Mouse (Mus musculus) macrophage (primary cell): Measurements from ENCODE around the gene Mrpl54. TPM values are rescaled to one million over a fixed set of nuclear protein-coding genes. Genes with fewer than 3 reads are reported as not detected.

Source experiments
- H3K27ac ChIP-seq: fragments of 350-480 bp; formaldehyde crosslinking; 2 replicates; pipeline ENCODE4 v1.9.0; 2021
- H3K36me3 ChIP-seq: fragments of 350-480 bp; formaldehyde crosslinking; 2 replicates; pipeline ENCODE4 v1.9.0; 2021; ENCODE audit errors: inconsistent target
- H3K4me3 ChIP-seq: fragments of 350-480 bp; formaldehyde crosslinking; 2 replicates; pipeline ENCODE4 v1.9.0; 2021; ENCODE audit errors: inconsistent target
- H3K79me2 ChIP-seq: fragments of 350-480 bp; formaldehyde crosslinking; 2 replicates; pipeline ENCODE4 v1.9.0; 2021; ENCODE audit errors: inconsistent target
- WGBS: methylation state at CpG from one replicate; pipeline ENCODE4 v1.1.7; 2026; ENCODE audit warnings: inconsistent platforms; ENCODE audit not compliant: missing documents; 5-methylcytosine and 5-hydroxymethylcytosine counted together
- polyA plus RNA-seq: library from polyadenylated mRNA; stranded (reverse); fragments of 250-400 nt; gene quantifications from 3 replicates; pipeline ENCODE4 v1.2.4, GENCODE M21; 2018; ENCODE audit warnings: inconsistent platforms
- total RNA-seq, 78 experiments: library from RNA; depleted of rRNA; stranded (reverse); fragments of 250-400 nt; gene quantifications; 1 replicate in 9 of 78; 2 replicates in 24 of 78; 3 replicates in 43 of 78; 4 replicates in 2 of 78; pipeline ENCODE4 v1.2.4; 2018; ENCODE audit warnings: inconsistent platforms in 56 of 78

The Mrpl54 gene
- 10 to 100 TPM in 19 of 26 experiments, 1 to 10 TPM in 7; 6.0 to 21.6 (median 12.7) TPM for total RNA-seq (2018; cell fraction: chromatin; rRNA removed)
- total RNA-seq (2018; cell fraction: cytosol; rRNA removed): 100 to 1,000 TPM in 1 of 26 experiments, 10 to 100 TPM in 25; 68.1 to 101 (median 82.8) TPM
- 10 to 100 TPM; 10.4 to 36.7 (median 20.6) TPM for total RNA-seq (2018; cell fraction: nucleus; rRNA removed)
- 39.4 to 78.9 TPM (median 55.8 TPM) in 3 replicates for polyA plus RNA-seq

DNA sequence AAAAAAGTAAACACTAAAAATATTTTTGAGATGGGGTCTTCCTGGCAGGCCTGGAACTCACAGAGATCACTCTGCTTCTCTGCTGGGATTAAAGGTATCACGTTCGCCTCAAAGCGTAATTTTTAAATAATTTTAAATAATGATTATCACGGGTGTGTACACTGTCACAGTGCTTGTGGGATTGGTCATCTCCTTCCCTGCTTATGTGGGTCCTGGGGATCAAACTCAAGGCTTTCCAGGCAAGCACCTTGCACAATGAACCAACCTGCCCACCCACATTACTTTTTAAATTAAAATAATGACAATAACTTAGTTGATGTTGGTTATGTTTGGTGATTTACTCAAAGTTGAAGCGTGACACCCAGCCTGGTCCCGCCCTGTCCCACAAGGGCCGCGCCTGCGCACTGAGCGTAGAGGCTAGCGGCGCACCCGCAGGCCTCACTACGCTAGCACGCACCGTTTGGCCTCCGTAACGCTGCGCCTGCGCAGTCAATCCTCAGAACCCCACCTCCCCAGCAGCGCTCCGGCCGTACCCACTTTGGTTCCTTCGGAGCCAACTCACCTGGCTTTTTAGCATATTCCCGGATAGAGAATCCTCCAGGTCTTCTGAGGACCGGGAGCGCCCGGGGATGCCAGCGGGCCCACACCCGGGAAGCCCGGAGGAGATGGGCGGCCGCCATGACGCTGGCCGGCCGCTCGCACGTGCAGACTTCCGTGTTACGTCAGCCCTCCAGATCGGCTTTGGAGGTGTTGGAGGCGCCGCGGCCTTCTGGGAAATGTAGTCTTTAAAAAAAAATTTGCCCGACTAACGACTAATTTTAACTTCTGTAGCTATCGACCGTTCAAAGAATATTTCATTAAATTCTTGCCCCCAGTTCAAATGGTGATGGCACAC lies at the start of gene Mrpl54, which contains the start of gene Apba3:
Gene Mrpl54, minus strand, starts transcription at position 724 of the 895 bp plus-strand sequence.
Gene Apba3, plus strand, starts transcription at position 750 of the 895 bp plus-strand sequence.
- H3K36me3 ChIP-seq: 0 out of 2 replicates have a peak, but pooled peaks cover 14% of the 10 kb centered on the region
- peaks cover 27% of the 10 kb centered on the region for H3K79me2 ChIP-seq
- H3K27ac ChIP-seq: peak within 1 kb of the TSS; percentile 81
- under 1% methylated on average over 48 of the region's 48 CpGs for WGBS
- peak within 1 kb of the TSS; percentile 94 for H3K4me3 ChIP-seq

DNA sequence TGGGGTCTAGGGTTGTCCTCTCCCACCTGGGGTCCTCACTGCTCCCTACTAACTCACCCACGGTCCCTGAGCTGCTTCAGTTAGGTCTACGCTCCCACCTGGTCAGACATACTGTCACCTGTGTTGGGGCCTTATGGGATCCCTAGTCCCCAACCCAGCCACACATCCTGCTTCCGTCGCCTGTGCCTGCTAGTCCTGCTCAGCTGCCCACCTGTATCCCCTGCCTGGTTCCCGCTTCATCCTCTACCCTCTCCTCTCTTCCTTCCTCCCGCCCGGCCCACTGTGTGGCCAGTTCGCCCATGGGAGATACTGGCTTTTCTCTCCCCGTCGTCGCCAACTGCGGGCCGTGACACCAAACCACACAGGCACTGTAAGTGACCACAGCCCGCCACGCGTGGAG lies 48.9 kb upstream of the Mrpl54 start:
- H3K79me2 ChIP-seq: no peaks in the 10 kb centered on the region; the same call in 1 of the 2 replicates

DNA sequence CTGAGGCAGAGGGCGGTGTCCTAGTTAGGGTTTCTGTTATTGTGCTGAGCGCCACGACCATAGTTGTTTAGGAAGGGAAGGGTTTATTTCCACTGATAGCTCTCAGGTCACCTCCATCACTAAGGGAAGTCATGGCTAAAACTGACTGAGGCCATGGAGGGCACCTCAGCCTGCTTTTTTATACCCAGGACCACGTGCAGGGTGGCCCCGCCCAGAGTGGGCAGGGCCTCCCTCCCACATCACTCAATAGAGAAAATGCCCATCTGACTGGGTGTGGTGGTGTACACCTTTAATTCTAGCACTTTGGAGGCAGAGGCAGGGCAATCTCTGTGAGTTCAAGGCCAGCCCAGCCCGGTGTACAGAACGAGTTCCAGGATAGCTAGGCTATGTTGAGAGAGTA lies 47.5 kb upstream of the Mrpl54 start:
- WGBS: 81% methylated on average over 7 of the region's 7 CpGs
- H3K27ac ChIP-seq: no peak overlapping the region
- no peaks in the 10 kb centered on the region; the same call in 1 of the 2 replicates for H3K79me2 ChIP-seq
- no peak overlapping the region for H3K4me3 ChIP-seq
- peaks cover 78% of the 10 kb centered on the region for H3K36me3 ChIP-seq

More for the DNA sequence above, 48.9 kb upstream of the Mrpl54 start:
- peaks cover 64% of the 10 kb centered on the region for H3K36me3 ChIP-seq
- no peak overlapping the region for H3K4me3 ChIP-seq
- WGBS: 91% methylated on average over 8 of the region's 16 CpGs
- H3K27ac ChIP-seq: no peak overlapping the region

GRCm38 (mm10) chr10:81313581-81313980 lies 46.8 kb upstream of the Mrpl54 start:
- Histone ChIP-seq H3K36me3 (peaks cover 84% of the 10 kb centered on the region), H3K27ac (no peak overlapping the region), H3K79me2 (no peaks in the 10 kb centered on the region; the same call in 1 of the 2 replicates), H3K4me3 (no peak overlapping the region)
- 97% methylated on average over 13 of the region's 13 CpGs for WGBS

DNA sequence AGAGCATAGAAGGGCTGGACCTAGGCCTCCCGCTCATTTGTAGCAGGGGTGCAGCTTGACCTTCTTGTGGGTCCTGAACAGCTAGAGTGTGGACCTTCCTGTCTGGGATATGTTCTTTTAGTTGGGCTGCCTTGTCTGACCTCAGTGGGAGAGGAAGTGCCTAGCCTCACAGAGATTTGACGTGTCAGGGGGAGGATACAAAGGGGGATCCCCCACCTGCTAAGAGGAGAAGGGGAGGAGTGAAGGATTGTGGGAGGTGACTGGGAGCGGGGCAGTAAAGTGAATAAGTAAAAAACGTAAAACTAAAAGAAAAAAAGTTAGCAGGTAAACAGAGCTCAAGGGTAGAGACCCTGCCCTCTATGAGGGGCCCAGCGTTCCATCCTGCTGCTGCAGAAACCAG lies 42.8 kb upstream of the Mrpl54 start:
- H3K4me3 ChIP-seq: no peak overlapping the region
- WGBS: 79% methylated on average over 5 of the region's 5 CpGs
- peaks cover 93% of the 10 kb centered on the region for H3K36me3 ChIP-seq
- H3K27ac ChIP-seq: no peak overlapping the region
- peaks cover 26% of the 10 kb centered on the region for H3K79me2 ChIP-seq

- Histone ChIP-seq H3K4me3 (no peak overlapping the region), H3K36me3 (peaks cover 70% of the 10 kb centered on the region), H3K27ac (no peak overlapping the region), H3K79me2 (peaks cover 52% of the 10 kb centered on the region)
- 94% methylated on average over 21 of the region's 21 CpGs for WGBS
These were observed 40.3 kb upstream of the Mrpl54 start for GRCm38 (mm10) chr10:81306837-81307682.

- 93% methylated on average over 11 of the region's 12 CpGs for WGBS
- Histone ChIP-seq H3K36me3 (peaks cover 61% of the 10 kb centered on the region), H3K27ac (no peak overlapping the region)
These were observed 39.5 kb upstream of the Mrpl54 start for GRCm38 (mm10) chr10:81306173-81306668.

DNA sequence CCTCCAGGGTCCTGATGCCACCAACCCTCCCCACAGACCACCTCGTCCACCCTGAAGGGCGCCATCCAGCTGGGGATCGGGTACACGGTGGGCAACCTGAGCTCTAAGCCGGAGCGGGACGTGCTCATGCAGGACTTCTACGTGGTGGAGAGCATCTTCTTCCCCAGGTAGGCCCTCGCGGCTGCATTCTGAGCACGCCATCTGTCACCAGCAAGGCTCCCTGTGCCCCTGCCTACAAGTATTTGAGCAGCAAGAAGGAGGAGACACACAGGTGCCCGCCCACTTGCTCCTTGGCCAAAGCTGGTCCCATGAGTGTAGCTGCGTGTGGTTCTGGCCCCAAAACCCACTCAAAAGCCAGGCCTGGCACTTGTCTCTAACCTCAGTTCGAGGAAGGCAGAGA lies 38.9 kb upstream of the Mrpl54 start:
- H3K79me2 ChIP-seq: peaks cover 66% of the 10 kb centered on the region
- 95% methylated on average over 12 of the region's 14 CpGs for WGBS
- H3K36me3 ChIP-seq: peaks cover 56% of the 10 kb centered on the region
- no peak overlapping the region for H3K4me3 ChIP-seq
- H3K27ac ChIP-seq: no peak overlapping the region

More at GRCm38 (mm10) chr10:81306173-81306668, 39.5 kb upstream of the Mrpl54 start:
- Histone ChIP-seq H3K4me3 (no peak overlapping the region), H3K79me2 (peaks cover 60% of the 10 kb centered on the region)

GRCm38 (mm10) chr10:81304597-81305238 lies 38.0 kb upstream of the Mrpl54 start:
- H3K36me3 ChIP-seq: peaks cover 46% of the 10 kb centered on the region

GRCm38 (mm10) chr10:81303761-81304160 lies 37.0 kb upstream of the Mrpl54 start:
- Histone ChIP-seq H3K4me3 (no peak overlapping the region), H3K79me2 (peaks cover 85% of the 10 kb centered on the region), H3K36me3 (peaks cover 37% of the 10 kb centered on the region), H3K27ac (peak overlapping the region; percentile 46)
- 27% methylated on average over 7 of the region's 7 CpGs for WGBS

More at GRCm38 (mm10) chr10:81304597-81305238, 38.0 kb upstream of the Mrpl54 start:
- H3K4me3 ChIP-seq: no peak overlapping the region
- WGBS: 33% methylated on average over 6 of the region's 9 CpGs
- no peak overlapping the region for H3K27ac ChIP-seq
- peaks cover 75% of the 10 kb centered on the region for H3K79me2 ChIP-seq

GRCm38 (mm10) chr10:81303258-81303657 lies 36.5 kb upstream of the Mrpl54 start:
- Histone ChIP-seq H3K4me3 (no peak overlapping the region), H3K27ac (peak overlapping the region; percentile 46), H3K79me2 (peaks cover 90% of the 10 kb centered on the region), H3K36me3 (peaks cover 32% of the 10 kb centered on the region)
- 20% methylated on average over 10 of the region's 10 CpGs for WGBS

DNA sequence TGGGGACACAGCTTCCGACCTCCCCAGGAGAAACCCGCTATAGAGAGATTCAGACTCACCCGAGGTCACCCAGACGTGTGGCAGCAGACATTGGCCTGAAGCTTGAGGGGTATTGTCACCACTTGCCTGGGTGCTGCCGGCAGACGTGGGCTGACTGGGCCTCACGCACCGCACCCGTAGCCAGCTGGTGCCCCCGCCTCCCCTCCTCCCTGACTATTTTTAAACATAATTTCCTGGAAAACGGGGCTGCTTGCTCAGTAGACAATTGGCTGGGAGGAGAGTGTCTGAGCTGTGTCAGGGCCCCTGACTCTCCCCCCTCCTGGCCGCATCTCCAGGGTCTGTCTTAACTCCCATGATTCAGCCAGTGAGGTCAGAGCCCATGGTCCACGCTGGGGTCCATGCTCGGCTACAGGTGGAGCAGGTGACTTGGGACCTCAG lies 36.1 kb upstream of the Mrpl54 start:
- WGBS: 34% methylated on average over 14 of the region's 14 CpGs
- H3K4me3 ChIP-seq: no peak overlapping the region
- H3K27ac ChIP-seq: peak overlapping the region; percentile 46
- peaks cover 27% of the 10 kb centered on the region for H3K36me3 ChIP-seq
- H3K79me2 ChIP-seq: peaks cover 94% of the 10 kb centered on the region

- Histone ChIP-seq H3K4me3 (no peak overlapping the region), H3K27ac (peak overlapping the region; percentile 46), H3K36me3 (peaks cover 22% of the 10 kb centered on the region), H3K79me2 (peaks cover 99% of the 10 kb centered on the region)
- 85% methylated on average over 4 of the region's 4 CpGs for WGBS
These were observed 35.6 kb upstream of the Mrpl54 start for GRCm38 (mm10) chr10:81302288-81302687.
